Mouse (Mus musculus) intestine, postnatal 0 days (tissue): ENCODE measurements at regions not wholly inside any gene's neighbourhood (a gene's known extent, or its start where the extent isn't known, plus 50 kb on each side); places are given as distances from the start of the nearest gene placed in this dataset.

ENCODE experiments used
- ATAC-seq: fragments of 200-750 bp; cut with Nextera tagmentation; 2 replicates; pipeline ENCODE4 v1.8.0; 2017; ENCODE audit warnings: mild to moderate bottlenecking, moderate TSS enrichment, moderate library complexity
- H3K27ac ChIP-seq: fragments of 300-500 bp; sonication (generic); 2 replicates; pipeline ENCODE4 v1.5.1; 2014; ENCODE audit warnings: mild to moderate bottlenecking, low read depth, low read length, moderate library complexity
- H3K27me3 ChIP-seq: fragments of 300-500 bp; sonication (generic); replicated peaks from 2 replicates; pipeline ENCODE4 v1.6.1; 2014; ENCODE audit warnings: low read length, mixed read lengths; ENCODE audit not compliant: control insufficient read depth, insufficient read depth
- H3K36me3 ChIP-seq: fragments of 300-500 bp; sonication (generic); 2 replicates; pipeline ENCODE4 v1.6.1; 2014; ENCODE audit warnings: mild to moderate bottlenecking, moderate library complexity; ENCODE audit not compliant: control insufficient read depth, insufficient read depth
- H3K4me1 ChIP-seq: fragments of 300-500 bp; sonication (generic); replicated peaks from 2 replicates; pipeline ENCODE4 v1.6.1; 2014; ENCODE audit warnings: antibody characterized with exemption, low read length, mixed read lengths; ENCODE audit not compliant: control insufficient read depth, insufficient read depth
- H3K4me2 ChIP-seq: fragments of 300-500 bp; sonication (generic); replicated peaks from 2 replicates; pipeline ENCODE4 v1.6.1; 2014; ENCODE audit warnings: low read depth, mild to moderate bottlenecking, moderate library complexity
- H3K4me3 ChIP-seq: fragments of 300-500 bp; sonication (generic); 2 replicates; pipeline ENCODE4 v1.5.1; 2014; ENCODE audit warnings: low read depth, low read length
- H3K9ac ChIP-seq: fragments of 300-500 bp; sonication (generic); 2 replicates; pipeline ENCODE4 v1.6.1; 2014; ENCODE audit warnings: mild to moderate bottlenecking, low read depth, low read length
- H3K9me3 ChIP-seq: fragments of 300-500 bp; sonication (generic); 2 replicates; pipeline ENCODE4 v1.6.1; 2016; ENCODE audit warnings: mixed run types; ENCODE audit not compliant: control insufficient read depth
- CTCF ChIP-seq: sonication (generic); IDR thresholded peaks from 2 replicates; pipeline ENCODE4 v1.5.1; 2016; ENCODE audit warnings: low read depth, mild to moderate bottlenecking, control low read depth, antibody characterized with exemption, moderate library complexity
- WGBS: fragments of 180-500 bp; shearing (Covaris S2); extraction: QIAGEN DNeasy Blood & Tissue Kit; methylation state at CpG from one replicate; pipeline ENCODE4 v1.1.7; 2014; 5-methylcytosine and 5-hydroxymethylcytosine counted together

DNA sequence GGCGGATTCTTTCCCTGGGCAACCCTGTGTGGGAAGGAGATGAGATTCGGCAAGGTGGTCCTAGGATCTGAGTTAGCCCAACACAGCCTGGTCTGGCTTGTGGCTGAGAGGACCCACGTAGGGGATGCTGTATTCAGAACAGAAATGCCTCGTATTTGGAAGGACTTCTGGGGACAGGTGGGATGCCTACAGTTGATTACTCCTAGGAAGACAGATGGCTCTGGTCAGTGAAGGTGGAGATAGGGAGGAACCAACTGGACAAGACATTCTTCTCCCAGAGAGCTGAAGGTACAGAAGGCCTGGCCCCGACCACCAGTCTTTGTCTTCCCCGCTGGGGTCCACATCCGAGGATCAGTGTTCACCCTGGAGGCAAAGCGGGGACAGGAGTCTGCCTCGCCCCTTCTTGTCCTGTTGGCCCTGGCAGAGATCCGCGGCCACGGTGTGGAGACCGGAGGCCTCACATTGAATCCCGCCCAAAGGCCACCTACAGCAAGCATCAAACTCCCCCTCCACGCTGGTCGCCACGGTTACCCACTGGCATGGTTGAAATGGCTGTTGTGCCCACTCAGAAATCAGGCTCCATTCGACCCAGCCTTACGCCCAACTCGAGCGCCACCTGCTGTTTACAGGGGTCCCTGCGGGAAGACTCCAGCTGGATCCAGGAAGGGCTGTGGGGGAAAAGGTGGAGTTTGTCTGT, 182.4 kb downstream of the Cdc5l start:
- Histone ChIP-seq H3K36me3 (no peaks in the 10 kb centered on the region), H3K4me3 (no peak overlapping the region), H3K27me3 (no peaks in the 10 kb centered on the region), H3K4me1 (no peaks in the 10 kb centered on the region), H3K27ac (no peak overlapping the region), H3K9me3 (no peaks in the 10 kb centered on the region), H3K4me2 (peak overlapping the region; percentile 27; the same call in 1 of the 2 replicates), H3K9ac (no peak overlapping the region)
- ATAC-seq: no peak
- TF ChIP-seq CTCF: peak; percentile 91
- 39% methylated on average over 22 of the region's 22 CpGs for WGBS

DNA sequence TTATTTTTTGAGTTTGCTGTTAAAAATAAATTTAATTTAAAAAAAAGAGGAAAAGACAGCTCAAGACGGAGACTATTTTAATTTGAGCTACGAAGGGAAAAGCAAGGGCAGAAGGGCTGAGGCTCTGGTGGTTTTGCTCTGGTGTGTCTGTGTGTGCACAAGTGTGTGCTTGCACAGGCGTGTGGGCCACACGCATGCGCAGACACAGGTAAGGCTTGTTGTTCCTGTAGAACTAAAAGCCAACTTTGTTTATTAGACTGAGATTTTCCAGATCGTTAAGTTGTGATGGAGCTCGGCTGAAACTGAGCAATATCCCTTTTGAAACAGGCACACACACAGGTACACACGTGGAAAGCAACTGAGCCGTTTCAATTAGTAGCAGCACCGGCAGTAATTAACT, 183.1 kb downstream of the Cdc5l start:
- H3K27ac ChIP-seq: no peak overlapping the region
- no peak overlapping the region for H3K4me2 ChIP-seq
- H3K4me3 ChIP-seq: no peak overlapping the region
- no peaks in the 10 kb centered on the region for H3K9me3 ChIP-seq
- no peaks in the 10 kb centered on the region for H3K4me1 ChIP-seq
- no peaks in the 10 kb centered on the region for H3K36me3 ChIP-seq
- no peak for TF ChIP-seq CTCF
- 83% methylated on average over 10 of the region's 10 CpGs for WGBS
- ATAC-seq: no peak
- H3K9ac ChIP-seq: no peak overlapping the region
- no peaks in the 10 kb centered on the region for H3K27me3 ChIP-seq

DNA sequence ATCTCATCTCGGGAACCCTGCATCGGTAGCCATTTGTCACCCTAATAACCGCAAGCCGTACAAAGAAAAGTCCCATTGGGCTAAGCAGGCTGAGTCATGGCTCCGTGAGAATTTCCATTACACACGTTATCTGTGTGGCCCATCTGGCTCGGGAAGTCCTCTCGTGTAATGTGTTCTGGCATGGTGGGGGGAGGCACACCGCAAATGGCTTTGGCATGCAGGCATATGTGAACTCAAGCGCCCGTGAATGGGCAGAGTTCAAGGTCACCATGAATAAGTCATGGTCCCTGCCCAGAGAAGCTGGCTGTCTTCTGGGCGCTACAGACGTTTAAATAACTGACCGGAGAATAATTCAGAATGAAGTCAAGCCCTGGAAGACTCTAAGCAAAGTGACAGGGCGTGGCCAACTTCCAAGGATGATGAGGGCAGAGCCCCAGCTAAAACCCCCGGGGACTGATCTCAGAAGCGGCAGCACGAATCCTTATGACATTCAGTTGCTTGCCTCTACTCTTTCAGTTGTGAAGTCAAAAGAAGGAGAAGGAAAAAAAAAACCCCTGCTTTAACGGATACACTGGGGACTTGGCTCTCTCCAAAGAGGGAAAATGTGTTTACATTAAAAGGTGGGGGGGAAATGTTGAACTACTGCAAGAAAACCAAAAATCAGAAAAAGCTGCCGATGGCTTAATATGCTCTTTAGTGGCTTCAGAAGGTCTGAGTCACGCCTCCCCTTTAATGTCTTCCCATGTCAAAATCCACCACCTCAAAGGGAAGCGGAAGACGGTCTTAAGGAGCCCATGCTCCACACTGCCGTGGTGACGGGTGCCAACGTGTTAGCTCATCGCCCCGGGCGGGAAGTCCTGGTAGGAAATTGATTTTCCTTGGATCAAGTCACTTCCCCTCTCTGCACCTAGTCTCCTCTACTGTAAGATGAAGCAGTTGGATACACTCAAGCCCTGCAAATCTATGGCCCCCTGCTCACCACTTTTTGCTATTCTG, 186.1 kb downstream of the Cdc5l start:
- no peaks in the 10 kb centered on the region for H3K36me3 ChIP-seq
- 78% methylated on average over 29 of the region's 29 CpGs for WGBS
- no peaks in the 10 kb centered on the region for H3K9me3 ChIP-seq
- ATAC-seq: no peak
- no peak overlapping the region for H3K27ac ChIP-seq
- no peak overlapping the region for H3K9ac ChIP-seq
- no peaks in the 10 kb centered on the region for H3K4me1 ChIP-seq
- TF ChIP-seq CTCF: no peak
- no peak overlapping the region for H3K4me3 ChIP-seq
- no peaks in the 10 kb centered on the region for H3K27me3 ChIP-seq
- no peak overlapping the region for H3K4me2 ChIP-seq

DNA sequence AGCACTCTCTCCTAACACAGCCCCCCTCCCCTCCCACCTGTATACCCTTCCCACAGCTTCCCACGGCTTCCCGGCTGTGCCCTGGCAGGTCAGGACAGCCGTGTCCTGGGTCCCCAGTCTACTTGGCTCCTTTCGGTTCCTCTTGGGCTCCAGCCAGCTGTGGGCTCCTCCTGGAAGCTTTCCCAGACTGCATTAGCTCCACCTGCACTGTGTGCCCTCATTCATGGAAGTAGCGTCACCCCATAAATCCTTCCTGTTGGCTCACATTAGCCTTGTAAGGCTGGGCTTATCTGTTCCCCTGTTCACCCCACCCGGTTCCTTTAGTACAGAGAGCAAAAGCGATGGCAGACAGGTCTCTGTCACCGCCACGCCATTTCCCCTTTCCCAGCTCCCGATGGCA, 188.7 kb downstream of the Cdc5l start:
- no peak overlapping the region for H3K4me2 ChIP-seq
- no peak overlapping the region for H3K9ac ChIP-seq
- H3K4me3 ChIP-seq: no peak overlapping the region
- H3K27ac ChIP-seq: no peak overlapping the region
- TF ChIP-seq CTCF: no peak
- no peaks in the 10 kb centered on the region for H3K36me3 ChIP-seq
- no peaks in the 10 kb centered on the region for H3K4me1 ChIP-seq
- H3K9me3 ChIP-seq: no peaks in the 10 kb centered on the region
- 67% methylated on average over 10 of the region's 10 CpGs for WGBS
- ATAC-seq: 0 out of 2 replicates have a peak, but pooled peaks have one; percentile 2
- no peaks in the 10 kb centered on the region for H3K27me3 ChIP-seq

DNA sequence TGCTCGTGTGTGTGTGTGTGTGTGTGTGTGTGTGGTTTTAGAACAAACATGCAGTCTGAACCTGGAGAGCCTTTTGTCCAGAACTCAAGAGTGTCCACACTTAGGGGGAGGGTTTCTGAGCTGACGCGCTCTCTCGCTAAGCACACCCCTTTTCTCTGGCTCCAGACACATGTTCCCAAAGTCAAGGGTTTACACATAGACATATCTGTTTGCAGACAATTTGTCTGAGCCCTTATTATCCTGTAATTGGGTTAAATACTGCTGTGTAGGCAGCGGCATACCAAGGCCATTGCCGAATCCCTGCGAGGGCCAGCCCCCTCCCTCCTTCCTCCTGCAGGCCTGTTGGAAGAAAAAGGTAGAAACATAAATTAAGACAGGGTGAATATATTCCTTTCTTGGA, 190.4 kb downstream of the Cdc5l start:
- WGBS: 53% methylated on average over 7 of the region's 7 CpGs
- H3K4me3 ChIP-seq: no peak overlapping the region
- H3K4me1 ChIP-seq: no peaks in the 10 kb centered on the region
- H3K36me3 ChIP-seq: no peaks in the 10 kb centered on the region
- TF ChIP-seq CTCF: no peak
- no peak overlapping the region for H3K4me2 ChIP-seq
- H3K9ac ChIP-seq: no peak overlapping the region
- H3K27ac ChIP-seq: no peak overlapping the region
- no peaks in the 10 kb centered on the region for H3K27me3 ChIP-seq
- no peaks in the 10 kb centered on the region for H3K9me3 ChIP-seq
- ATAC-seq: no peak

DNA sequence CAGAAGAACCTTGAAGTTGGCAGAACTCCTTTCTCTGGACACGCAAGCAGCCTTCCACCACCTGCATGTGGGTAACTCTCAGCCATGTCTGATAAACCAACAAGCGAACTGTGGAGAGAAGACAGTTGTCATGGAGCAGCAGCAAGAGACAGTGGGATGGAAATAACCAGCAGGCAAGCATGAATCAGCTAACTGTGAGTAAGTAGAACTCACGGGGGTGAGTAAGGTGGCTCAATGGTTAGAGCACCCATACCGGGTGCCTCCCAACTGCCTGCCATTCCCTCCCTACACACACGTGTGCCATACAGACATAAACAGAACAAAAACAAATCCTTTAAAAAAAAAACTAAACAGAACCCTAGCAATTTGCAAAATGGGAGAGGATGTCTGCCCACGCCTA, 191.5 kb downstream of the Cdc5l start:
- TF ChIP-seq CTCF: no peak
- H3K27me3 ChIP-seq: no peaks in the 10 kb centered on the region
- H3K4me2 ChIP-seq: no peak overlapping the region
- H3K9me3 ChIP-seq: no peaks in the 10 kb centered on the region
- H3K36me3 ChIP-seq: no peaks in the 10 kb centered on the region
- 89% methylated on average over 6 of the region's 6 CpGs for WGBS
- no peaks in the 10 kb centered on the region for H3K4me1 ChIP-seq
- ATAC-seq: no peak
- no peak overlapping the region for H3K4me3 ChIP-seq
- no peak overlapping the region for H3K9ac ChIP-seq
- no peak overlapping the region for H3K27ac ChIP-seq
